Mouse (Mus musculus) frontal cortex, postnatal 25 days (tissue): ENCODE measurements at regions not wholly inside any gene's neighbourhood (a gene's known extent, or its start where the extent isn't known, plus 50 kb on each side); places are given as distances from the start of the nearest gene placed in this dataset.

Source experiments
- DNase-seq, 2 experiments: peaks; one replicate each; pipeline ENCODE4 v3.0.0; 2022; ENCODE audit warnings: low spot score in 2 of 2

GRCm38 (mm10) chr3:149225684-149226083 is 235.3 kb upstream of the Adgrl2 start:
- DNase-seq = no peak

GRCm38 (mm10) chr3:149224271-149224670 is 233.9 kb upstream of the Adgrl2 start:
- no peak for DNase-seq

- no peak for DNase-seq
Measured at GRCm38 (mm10) chr3:149223776-149224175, 233.4 kb upstream of the Adgrl2 start.

- DNase-seq = no peak
Measured at GRCm38 (mm10) chr3:149220958-149221357, 230.6 kb upstream of the Adgrl2 start.

GRCm38 (mm10) chr3:149220304-149220951 is 230.1 kb upstream of the Adgrl2 start:
- no peak for DNase-seq

GRCm38 (mm10) chr3:149219381-149220303 is 229.3 kb upstream of the Adgrl2 start:
- DNase-seq = no peak

GRCm38 (mm10) chr3:149217916-149218803 is 227.8 kb upstream of the Adgrl2 start:
- no peak for DNase-seq

- DNase-seq = no peak
Measured at GRCm38 (mm10) chr3:149216759-149217400, 226.5 kb upstream of the Adgrl2 start.

- DNase-seq = no peak
Measured at GRCm38 (mm10) chr3:149215691-149216090, 225.3 kb upstream of the Adgrl2 start.

- DNase-seq = no peak
Measured at GRCm38 (mm10) chr3:149211909-149212308, 221.6 kb upstream of the Adgrl2 start.

GRCm38 (mm10) chr3:149209260-149209659 is 218.9 kb upstream of the Adgrl2 start:
- no peak for DNase-seq

GRCm38 (mm10) chr3:149203451-149203850 is 213.1 kb upstream of the Adgrl2 start:
- peak in 1 of 2 experiments; percentile 29 for DNase-seq

- no peak for DNase-seq
Measured at GRCm38 (mm10) chr3:149196477-149197185, 206.3 kb upstream of the Adgrl2 start.

- no peak for DNase-seq
Measured at GRCm38 (mm10) chr3:149190856-149191576, 200.7 kb upstream of the Adgrl2 start.

- no peak for DNase-seq
Measured at GRCm38 (mm10) chr3:149184136-149184551, 193.8 kb upstream of the Adgrl2 start.

- DNase-seq = no peak
Measured at GRCm38 (mm10) chr3:149182095-149182494, 191.7 kb upstream of the Adgrl2 start.

GRCm38 (mm10) chr3:149180129-149180528 is 189.8 kb upstream of the Adgrl2 start:
- no peak for DNase-seq

- DNase-seq = no peak
Measured at GRCm38 (mm10) chr3:149179486-149180116, 189.2 kb upstream of the Adgrl2 start.

- no peak for DNase-seq
Measured at GRCm38 (mm10) chr3:149178891-149179290, 188.5 kb upstream of the Adgrl2 start.
